27 mouse cellular contexts compared by ENCODE assay signal in the genomic region with DNA sequence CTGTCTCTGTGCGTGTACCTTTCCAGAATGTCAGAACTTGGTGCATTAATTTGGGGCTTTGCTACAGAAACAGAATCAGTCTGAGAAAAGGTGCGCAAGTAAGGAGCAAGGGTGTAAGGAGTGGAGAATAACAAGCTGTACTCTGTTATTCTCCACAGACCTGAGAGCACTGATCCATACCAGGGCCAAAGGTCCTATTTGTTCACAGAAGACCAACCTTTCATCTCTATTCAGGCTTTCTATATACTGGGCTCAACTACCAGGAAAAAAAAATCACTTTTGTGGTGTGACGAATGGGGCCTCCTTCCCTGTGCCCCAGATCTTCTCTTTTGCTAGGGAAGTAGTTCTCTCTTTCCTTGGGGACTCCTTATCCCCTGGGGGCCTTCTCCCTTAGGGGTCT.
A peak's percentile ranks its signal among the peaks of the same experiment; 100 is the strongest.
DNase-seq lines count a peak whose midpoint lies in the region; ATAC-seq and TF ChIP-seq lines count a peak whose summit lies in the region.
"Had no signal": no experiment of that assay in that cellular context is flagged by ENCODE, and none has a peak within 500 bp of the region (broad histone marks: within the 10 kb centered on the region; RNA-seq: fewer than 3 reads in every experiment).

No protein-coding gene starts in this region.

- no peak for TF ChIP-seq EP300 in stomach, postnatal 0 days (optimal IDR thresholded peaks at IDR 0.05)

- no peak overlapping the region for H3K9ac ChIP-seq in kidney, embryonic 14.5 days (ENCODE audit: low read depth, low read length)
- no peak overlapping the region for H3K9ac ChIP-seq in kidney, postnatal 0 days (ENCODE audit: low read depth, low read length)
- no peak overlapping the region for H3K9ac ChIP-seq in intestine, embryonic 15.5 days
- H3K9ac ChIP-seq in stomach, postnatal 0 days (ENCODE audit: low read length): no peak overlapping the region
- H3K9ac ChIP-seq: embryonic facial prominence, embryonic 15.5 days; forebrain, embryonic 12.5 days; hindbrain, embryonic 13.5 days; limb, embryonic 13.5 days; liver, embryonic 15.5 days had no signal

- no peak overlapping the region for H3K4me2 ChIP-seq in kidney, embryonic 14.5 days (replicated peaks; ENCODE audit: low read depth, low read length)
- H3K4me2 ChIP-seq in kidney, postnatal 0 days (ENCODE audit: low read length): no peak overlapping the region
- no peak overlapping the region for H3K4me2 ChIP-seq in intestine, embryonic 15.5 days (replicated peaks)
- no peak overlapping the region for H3K4me2 ChIP-seq in stomach, postnatal 0 days (replicated peaks; ENCODE audit: low read depth)
- H3K4me2 ChIP-seq: embryonic facial prominence, embryonic 15.5 days; forebrain, embryonic 12.5 days; heart, embryonic 11.5 days; hindbrain, embryonic 13.5 days; limb, embryonic 13.5 days; liver, embryonic 15.5 days; midbrain, embryonic 11.5 days had no signal

- no peak for ATAC-seq in kidney, embryonic 14.5 days (ENCODE audit: low FRiP score, low TSS enrichment)
- peak; percentile 69 for ATAC-seq in kidney, postnatal 0 days (replicated peaks; ENCODE audit: low FRiP score, low read depth)
- ATAC-seq in intestine, embryonic 15.5 days: peak; percentile 87
- peak; percentile 83 for ATAC-seq in stomach, postnatal 0 days (ENCODE audit: low FRiP score, low TSS enrichment)
- ATAC-seq: midbrain, embryonic 16.5 days had no signal

- peak; percentile 21 for DNase-seq in kidney, adult 11 months
- DNase-seq in kidney, postnatal 0 days (ENCODE audit: low spot score): peak; percentile 4
- no peak for DNase-seq in kidney, postnatal 4 days
- no peak for DNase-seq in stomach, postnatal 0 days (ENCODE audit: low spot score)
- DNase-seq in layer of hippocampus, adult 2 months (ENCODE audit: low spot score in 2 of 2): no peak
- DNase-seq: adrenal gland, adult 8-10 months; cerebellum, adult 2 months; cerebellum, postnatal 14 days; gastrocnemius, postnatal 14 days; heart, postnatal 4 days; lung, postnatal 36 days; right cerebral cortex, adult 18-20 months; spleen, adult 18-20 months; thymus, adult 18-20 months; thymus, postnatal 25 days had no signal

- no peak for TF ChIP-seq CTCF in kidney, postnatal 0 days (IDR thresholded peaks at IDR 0.05; ENCODE audit: low read depth)
- TF ChIP-seq CTCF in stomach, postnatal 0 days (IDR thresholded peaks at IDR 0.05; ENCODE audit: low read depth): no peak
- TF ChIP-seq CTCF in layer of hippocampus, adult 2 months (conservative IDR thresholded peaks at IDR 0.05): no peak

- no peak overlapping the region for H3K4me3 ChIP-seq in kidney, embryonic 14.5 days (ENCODE audit: low read length)
- no peak overlapping the region for H3K4me3 ChIP-seq in kidney, postnatal 0 days (replicated peaks; ENCODE audit: low read depth, low read length)
- no peak overlapping the region for H3K4me3 ChIP-seq in intestine, embryonic 15.5 days (replicated peaks)
- no peak overlapping the region for H3K4me3 ChIP-seq in stomach, postnatal 0 days (ENCODE audit: low read depth, low read length)
- no peak overlapping the region for H3K4me3 ChIP-seq in layer of hippocampus, adult 2 months
- H3K4me3 ChIP-seq: embryonic facial prominence, embryonic 10.5 days; embryonic facial prominence, embryonic 15.5 days; forebrain, embryonic 12.5 days; hindbrain, embryonic 13.5 days; limb, embryonic 13.5 days; liver, embryonic 15.5 days had no signal

- H3K36me3 ChIP-seq in kidney, embryonic 14.5 days (ENCODE audit: control insufficient read depth, insufficient read depth, low read length): no peaks in the 10 kb centered on the region
- H3K36me3 ChIP-seq in kidney, postnatal 0 days (ENCODE audit: insufficient read depth, low read length): no peaks in the 10 kb centered on the region
- no peaks in the 10 kb centered on the region for H3K36me3 ChIP-seq in intestine, embryonic 15.5 days
- H3K36me3 ChIP-seq in stomach, postnatal 0 days (ENCODE audit: control insufficient read depth, insufficient read depth, low read length): no peaks in the 10 kb centered on the region
- H3K36me3 ChIP-seq: embryonic facial prominence, embryonic 10.5 days; embryonic facial prominence, embryonic 15.5 days; forebrain, embryonic 12.5 days; G1E; hindbrain, embryonic 13.5 days; limb, embryonic 13.5 days; liver, embryonic 15.5 days had no signal

- H3K27ac ChIP-seq in kidney, embryonic 14.5 days (ENCODE audit: low read depth, low read length): no peak overlapping the region
- no peak overlapping the region for H3K27ac ChIP-seq in kidney, postnatal 0 days
- H3K27ac ChIP-seq in intestine, embryonic 15.5 days: no peak overlapping the region
- H3K27ac ChIP-seq in stomach, postnatal 0 days (replicated peaks): no peak overlapping the region
- H3K27ac ChIP-seq in layer of hippocampus, adult 2 months: no peak overlapping the region
- H3K27ac ChIP-seq: embryonic facial prominence, embryonic 10.5 days; embryonic facial prominence, embryonic 15.5 days; forebrain, embryonic 12.5 days; hindbrain, embryonic 13.5 days; limb, embryonic 13.5 days; liver, embryonic 15.5 days had no signal

- no peaks in the 10 kb centered on the region for H3K9me3 ChIP-seq in kidney, embryonic 14.5 days (ENCODE audit: control insufficient read depth, low read length)
- H3K9me3 ChIP-seq in kidney, postnatal 0 days (replicated peaks; ENCODE audit: low read length): no peaks in the 10 kb centered on the region
- no peaks in the 10 kb centered on the region for H3K9me3 ChIP-seq in intestine, embryonic 15.5 days
- H3K9me3 ChIP-seq in stomach, postnatal 0 days (ENCODE audit: control insufficient read depth, low read length): no peaks in the 10 kb centered on the region
- H3K9me3 ChIP-seq: embryonic facial prominence, embryonic 10.5 days; embryonic facial prominence, embryonic 15.5 days; forebrain, embryonic 12.5 days; hindbrain, embryonic 13.5 days; limb, embryonic 13.5 days; liver, embryonic 15.5 days had no signal

- 82% methylated on average over 3 of the region's 3 CpGs for WGBS in kidney, embryonic 14.5 days
- 76% methylated on average over 3 of the region's 3 CpGs for WGBS in kidney, postnatal 0 days
- 77% methylated on average over 3 of the region's 3 CpGs for WGBS in intestine, embryonic 15.5 days
- WGBS in stomach, postnatal 0 days: 74% methylated on average over 3 of the region's 3 CpGs

- no peaks in the 10 kb centered on the region for H3K27me3 ChIP-seq in kidney, embryonic 14.5 days (ENCODE audit: control insufficient read depth, insufficient read depth, low read length)
- no peaks in the 10 kb centered on the region for H3K27me3 ChIP-seq in kidney, postnatal 0 days (ENCODE audit: insufficient read depth, low read length)
- H3K27me3 ChIP-seq in intestine, embryonic 15.5 days (replicated peaks): no peaks in the 10 kb centered on the region
- H3K27me3 ChIP-seq in stomach, postnatal 0 days (ENCODE audit: control insufficient read depth, insufficient read depth, low read length): no peaks in the 10 kb centered on the region
- H3K27me3 ChIP-seq: embryonic facial prominence, embryonic 15.5 days; limb, embryonic 13.5 days; liver, embryonic 15.5 days had no signal

- H3K4me1 ChIP-seq in kidney, embryonic 14.5 days (ENCODE audit: control insufficient read depth, insufficient read depth, low read length): no peaks in the 10 kb centered on the region
- no peaks in the 10 kb centered on the region for H3K4me1 ChIP-seq in kidney, postnatal 0 days (replicated peaks; ENCODE audit: insufficient read depth, low read length)
- H3K4me1 ChIP-seq in intestine, embryonic 15.5 days (replicated peaks): no peaks in the 10 kb centered on the region
- no peaks in the 10 kb centered on the region for H3K4me1 ChIP-seq in stomach, postnatal 0 days (replicated peaks; ENCODE audit: control insufficient read depth, insufficient read depth)
- H3K4me1 ChIP-seq: embryonic facial prominence, embryonic 10.5 days; embryonic facial prominence, embryonic 15.5 days; forebrain, embryonic 12.5 days; hindbrain, embryonic 13.5 days; limb, embryonic 13.5 days; liver, embryonic 15.5 days had no signal

Comparison
In these comparisons a context has a peak if more than half of its experiments do, and no peak if none do; other contexts are left out.
1. DNase-seq: peak in kidney, adult 11 months (single experiment) and kidney, postnatal 0 days (single experiment); none in kidney, postnatal 4 days (0 of 2), stomach, postnatal 0 days (single experiment) and layer of hippocampus, adult 2 months (0 of 2).